Mouse (Mus musculus): Measurements from ENCODE around the gene Gm20518.

- TF ChIP-seq CTCF (IDR thresholded peaks at IDR 0.05; ENCODE audit: extremely low read depth, insufficient read length, insufficient replicate concordance, low read depth, low read length) (no peak), POLR2A (IDR thresholded peaks at IDR 0.05; ENCODE audit: low read depth, low read length) (no peak)
Observed at GRCm38 (mm10) chr16:17826500-17826899, 65.0 kb downstream of the Gm20518 start.
